Mouse (Mus musculus) adrenal gland (tissue): ENCODE results near the gene Gm4305.
"Not testable (repeated sequence)": the region's sequence is repeated elsewhere in the genome, so short reads cannot be mapped to it uniquely, and the experiment has no call there.

Source experiments
- intact Hi-C: fragments of 180-260 bp; cut with DNase I; formaldehyde crosslinking; loops from one replicate; pipeline ENCODE4 v1.15.1; 2025
- long read RNA-seq, 2 experiments: library from polyadenylated mRNA; unstranded; transcript quantifications; one replicate each; pipeline ENCODE4 v2.0.0; 2020; ENCODE audit warnings: borderline replicate concordance in 1 of 2; ENCODE audit not compliant: insufficient replicate concordance in 1 of 2

The Gm4305 gene
- long read RNA-seq, experiment 1, result 0 reads
- long read RNA-seq, experiment 2, result 0 reads

GRCm38 (mm10) chr10:100350793-100351192 is at the start of gene Gm4305:
Gene Gm4305 (plus strand): TSS chr10:100351093.
- intact Hi-C loops, result not testable (repeated sequence)

DNA sequence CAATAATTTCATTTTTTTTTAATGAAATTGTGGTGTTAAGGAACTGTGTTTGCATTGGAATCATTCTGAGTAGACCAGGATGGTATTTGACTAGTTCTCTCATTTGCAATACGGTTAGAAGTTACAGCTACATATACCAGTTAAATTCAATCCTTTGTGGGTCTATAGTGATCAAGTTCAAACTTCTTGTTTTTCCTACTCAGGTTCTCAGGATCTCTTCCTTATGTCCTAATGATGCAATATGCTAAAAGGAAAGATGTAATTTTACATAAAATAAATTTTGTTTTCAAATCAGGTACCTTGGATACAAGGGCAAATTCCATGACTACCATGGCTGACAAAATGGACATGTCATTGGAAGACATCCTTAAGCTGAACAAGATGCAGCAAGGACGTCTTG is 15.5 kb upstream of the Gm4305 start, which contains the start of gene Gm4301:
Gm4301 (plus strand) TSS at position 301 of the 400 bp plus-strand sequence.
- intact Hi-C loops, result not testable (repeated sequence)

DNA sequence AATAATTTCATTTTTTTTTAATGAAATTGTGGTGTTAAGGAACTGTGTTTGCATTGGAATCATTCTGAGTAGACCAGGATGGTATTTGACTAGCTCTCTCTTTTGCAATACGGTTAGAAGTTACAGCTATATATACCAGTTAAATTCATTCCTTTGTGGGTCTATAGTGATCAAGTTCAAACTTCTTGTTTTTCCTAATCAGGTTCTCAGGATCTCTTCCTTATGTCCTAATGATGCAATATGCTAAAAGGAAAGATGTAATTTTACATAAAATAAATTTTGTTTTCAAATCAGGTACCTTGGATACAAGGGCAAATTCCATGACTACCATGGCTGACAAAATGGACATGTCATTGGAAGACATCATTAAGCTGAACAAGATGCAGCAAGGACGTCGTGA is 10.4 kb upstream of the Gm4305 start, which contains the start of gene Gm4302:
Gm4302 (plus strand) TSS at position 301 of the 400 bp plus-strand sequence.
- intact Hi-C loops, result not testable (repeated sequence)

DNA sequence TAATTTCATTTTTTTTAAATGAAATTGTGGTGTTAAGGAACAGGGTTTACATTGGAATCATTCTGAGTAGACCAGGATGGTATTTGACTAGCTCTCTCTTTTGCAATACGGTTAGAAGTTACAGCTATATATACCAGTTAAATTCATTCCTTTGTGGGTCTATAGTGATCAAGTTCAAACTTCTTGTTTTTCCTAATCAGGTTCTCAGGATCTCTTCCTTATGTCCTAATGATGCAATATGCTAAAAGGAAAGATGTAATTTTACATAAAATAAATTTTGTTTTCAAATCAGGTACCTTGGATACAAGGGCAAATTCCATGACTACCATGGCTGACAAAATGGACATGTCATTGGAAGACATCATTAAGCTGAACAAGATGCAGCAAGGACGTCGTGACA is 5.2 kb upstream of the Gm4305 start, which contains the start of gene Gm4303:
Gm4303 (plus strand) TSS at position 301 of the 400 bp plus-strand sequence.
- intact Hi-C loops, result not testable (repeated sequence)

DNA sequence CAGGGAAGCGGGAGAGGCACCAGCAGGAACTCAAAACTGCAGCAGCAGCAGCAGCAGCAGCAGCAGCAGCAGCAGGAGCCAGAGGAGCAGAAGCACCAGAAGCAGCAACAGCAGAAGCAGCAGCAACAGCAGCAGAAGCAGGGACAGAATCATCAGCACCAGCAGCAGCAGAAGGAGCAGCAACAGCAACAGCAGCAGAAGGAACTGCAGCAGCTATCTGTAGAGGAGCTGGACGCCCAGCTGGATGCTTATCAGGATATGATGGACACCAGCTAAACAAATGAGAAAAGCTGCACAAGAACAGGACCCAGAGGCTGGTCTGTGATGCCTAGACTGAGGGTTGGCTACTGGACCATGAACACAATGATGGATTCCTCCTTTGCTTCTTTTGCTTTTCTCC is 5.9 kb downstream of the Gm4305 start:
- intact Hi-C loops, result not testable (repeated sequence)

DNA sequence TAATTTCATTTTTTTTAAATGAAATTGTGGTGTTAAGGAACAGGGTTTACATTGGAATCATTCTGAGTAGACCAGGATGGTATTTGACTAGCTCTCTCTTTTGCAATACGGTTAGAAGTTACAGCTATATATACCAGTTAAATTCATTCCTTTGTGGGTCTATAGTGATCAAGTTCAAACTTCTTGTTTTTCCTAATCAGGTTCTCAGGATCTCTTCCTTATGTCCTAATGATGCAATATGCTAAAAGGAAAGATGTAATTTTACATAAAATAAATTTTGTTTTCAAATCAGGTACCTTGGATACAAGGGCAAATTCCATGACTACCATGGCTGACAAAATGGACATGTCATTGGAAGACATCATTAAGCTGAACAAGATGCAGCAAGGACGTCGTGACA is 10.1 kb downstream of the Gm4305 start, which contains the start of gene Gm4307:
Gm4307 (plus strand) TSS at position 301 of the 400 bp plus-strand sequence.
- intact Hi-C loops, result not testable (repeated sequence)

- intact Hi-C loops, result not testable (repeated sequence)
Measured at GRCm38 (mm10) chr10:100382460-100382859, 31.6 kb downstream of the Gm4305 start, which contains the start of gene Gm4312. Gene Gm4312 (minus strand): TSS chr10:100382560.
